Mouse (Mus musculus) erythroid progenitor cell, adult 5-6 weeks (primary cell): ENCODE measurements around the gene Igsf9b. TPM values are rescaled to one million over a fixed set of nuclear protein-coding genes. Genes with fewer than 3 reads are reported as not detected.

Experiments used
- total RNA-seq, 2 experiments: library from RNA; stranded (forward) in 1 of 2; stranded (reverse) in 1 of 2; fragments of 150-400 nt in 1 of 2; fragments of 186-747, 209-891 nt in 1 of 2; gene quantifications; 2 replicates each; pipeline versions ENCODE4 v1.2.3 to v1.2.4; 2015 to 2017; ENCODE audit warnings: low replicate concordance in 2 of 2

The Igsf9b gene
- total RNA-seq, 2 experiments from 2014 or later, result not detected

Other genes with a start within 250 kb of the Igsf9b start
- not detected in 2 replicates for gene Jam3, start 143.8 kb upstream of the Igsf9b start, total RNA-seq (2015; ENCODE audit: low replicate concordance)
- 1.2 TPM in 1 of 2 replicates, not detected in the other for gene Jam3, start 143.8 kb upstream of the Igsf9b start, total RNA-seq (2017; ENCODE audit: low replicate concordance)
- gene Spata19, start 97.6 kb downstream of the Igsf9b start, total RNA-seq (2015; ENCODE audit: low replicate concordance), result not detected in 2 replicates
- gene Spata19, start 97.6 kb downstream of the Igsf9b start, total RNA-seq (2017; ENCODE audit: low replicate concordance), result not detected in 2 replicates